Mouse (Mus musculus) adrenal gland, adult 8-10 months (tissue): ENCODE results near the gene Zfp426. TPM values are rescaled to one million over a fixed set of nuclear protein-coding genes. Genes with fewer than 3 reads are reported as not detected.

Source experiments
- DNase-seq: peaks from one replicate; pipeline ENCODE4 v3.0.0; 2022
- total RNA-seq, 4 experiments: library from RNA; stranded (reverse); gene quantifications; 2 replicates each; pipeline ENCODE4 v1.2.4; 2022

Zfp426 gene
- 10 to 100 TPM; 29.4 to 33.4 (median 32.1) TPM for total RNA-seq

DNA sequence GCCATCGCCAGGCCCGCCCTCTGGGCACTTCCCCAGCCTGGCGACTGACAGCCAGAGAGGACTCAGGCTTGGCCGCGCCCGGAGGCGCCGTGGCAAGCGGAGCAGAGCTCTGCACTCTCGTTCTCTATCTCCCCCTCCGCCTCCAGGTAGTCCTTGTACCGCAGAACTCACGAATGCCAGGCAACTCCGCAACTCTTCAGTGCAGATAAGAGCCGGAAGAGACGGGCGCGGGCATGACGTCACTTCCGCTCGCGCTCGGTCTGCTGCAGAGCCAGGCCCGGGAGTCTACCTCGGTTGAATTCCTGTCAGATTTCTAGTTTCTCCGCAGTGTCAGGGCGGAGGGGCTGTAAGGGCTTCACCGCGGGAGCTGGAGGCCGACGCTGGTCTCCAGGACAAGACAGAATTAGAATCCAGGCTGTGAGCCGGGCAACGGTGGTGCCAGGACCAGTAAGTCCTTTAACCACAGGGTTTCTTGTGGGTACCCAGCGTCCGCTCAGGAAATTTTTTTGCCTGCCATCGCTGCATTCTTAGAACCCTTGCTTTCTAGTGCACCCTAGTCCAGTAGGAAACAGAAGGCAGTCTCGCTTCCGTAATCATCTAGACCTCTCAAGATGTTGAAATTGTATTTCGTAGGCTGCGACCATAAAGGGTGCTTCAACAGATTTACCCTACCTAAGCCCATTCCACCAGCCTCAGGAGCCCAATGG, at the start of gene Zfp426:
Gene Zfp426 (minus strand): TSS at position 220 of the 707 bp plus-strand sequence.
- DNase-seq: peak; percentile 75

DNA sequence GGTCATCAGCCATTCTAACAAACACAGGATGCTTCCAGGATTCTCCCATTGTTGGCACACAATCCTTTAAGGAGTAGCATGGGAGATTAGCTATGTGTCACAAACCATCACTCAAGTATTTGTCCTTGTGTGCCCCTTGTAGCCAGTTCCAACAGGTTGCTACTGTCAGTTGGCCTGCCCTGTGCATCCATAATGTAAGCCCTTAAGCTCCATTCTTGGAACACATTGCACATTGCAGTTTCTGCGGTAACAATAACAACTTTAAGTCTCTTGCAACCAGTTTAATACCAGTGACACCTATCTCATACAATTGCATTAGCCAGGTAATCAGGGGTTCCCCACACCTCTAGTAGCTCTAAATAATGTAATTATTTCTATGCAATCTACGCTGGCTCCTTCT, 44.1 kb upstream of the Zfp426 start:
- no peak for DNase-seq

GRCm38 (mm10) chr9:20534326-20534926, 41.9 kb upstream of the Zfp426 start:
- DNase-seq: no peak

- DNase-seq: peak; percentile 85
These were observed 28.9 kb upstream of the Zfp426 start, which contains the start of gene Zfp266 for GRCm38 (mm10) chr9:20521306-20521957. Zfp266 (minus strand) TSS chr9:20521417.

GRCm38 (mm10) chr9:20520531-20521210, 28.1 kb upstream of the Zfp426 start:
- DNase-seq: no peak

GRCm38 (mm10) chr9:20519949-20520348, 27.4 kb upstream of the Zfp426 start:
- no peak for DNase-seq

- DNase-seq: no peak
These were observed 26.2 kb upstream of the Zfp426 start for GRCm38 (mm10) chr9:20518708-20519107.

DNA sequence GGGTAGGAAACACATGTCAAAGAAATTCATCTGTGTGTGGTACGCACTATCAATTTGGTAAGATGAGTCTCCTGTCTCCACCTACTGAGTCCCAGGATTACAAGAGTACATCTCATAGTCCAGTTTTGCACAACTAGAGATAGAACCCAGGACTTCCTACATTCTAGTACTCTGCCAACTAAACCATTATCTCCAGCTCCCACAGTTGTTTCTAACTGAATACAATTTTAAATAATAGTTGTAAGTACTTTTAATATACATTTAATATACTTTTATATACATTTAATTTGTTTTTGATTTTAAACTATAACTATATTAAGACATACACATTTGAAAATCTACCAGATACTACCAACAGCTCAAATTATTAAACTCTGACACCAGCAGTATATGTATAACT, 25.2 kb upstream of the Zfp426 start:
- no peak for DNase-seq

- DNase-seq: no peak
These were observed 21.5 kb upstream of the Zfp426 start for GRCm38 (mm10) chr9:20514016-20514415.

- DNase-seq: no peak
These were observed 20.2 kb upstream of the Zfp426 start for GRCm38 (mm10) chr9:20512714-20513113.

- DNase-seq: no peak
These were observed 19.1 kb upstream of the Zfp426 start for GRCm38 (mm10) chr9:20511645-20512044.

GRCm38 (mm10) chr9:20510346-20510745, 17.8 kb upstream of the Zfp426 start:
- no peak for DNase-seq

- no peak for DNase-seq
These were observed 17.1 kb upstream of the Zfp426 start for GRCm38 (mm10) chr9:20509676-20510075.

GRCm38 (mm10) chr9:20504801-20505200, 12.3 kb upstream of the Zfp426 start:
- DNase-seq: no peak

DNA sequence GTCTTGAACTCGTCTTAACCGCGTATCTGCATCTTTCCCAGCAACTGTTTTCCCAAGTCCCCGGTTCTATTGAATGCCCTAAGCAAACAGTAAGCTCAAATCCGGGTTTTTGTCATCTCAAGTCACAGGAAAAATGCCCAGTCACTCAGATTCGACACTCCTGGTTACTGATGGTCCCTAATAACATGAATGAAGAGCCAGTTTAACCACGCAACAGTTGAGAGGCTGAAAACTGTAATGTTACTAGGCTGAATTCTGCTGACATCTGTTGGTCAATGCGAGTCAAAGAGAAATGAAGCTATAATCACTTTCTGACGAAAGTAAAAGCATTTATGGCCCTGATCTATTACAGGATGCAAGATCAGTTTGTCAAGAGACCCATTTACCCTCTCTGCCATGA, 735 bp upstream of the Zfp426 start:
- DNase-seq: no peak

GRCm38 (mm10) chr9:20491858-20492526, 554 bp downstream of the Zfp426 start:
- DNase-seq: no peak

DNA sequence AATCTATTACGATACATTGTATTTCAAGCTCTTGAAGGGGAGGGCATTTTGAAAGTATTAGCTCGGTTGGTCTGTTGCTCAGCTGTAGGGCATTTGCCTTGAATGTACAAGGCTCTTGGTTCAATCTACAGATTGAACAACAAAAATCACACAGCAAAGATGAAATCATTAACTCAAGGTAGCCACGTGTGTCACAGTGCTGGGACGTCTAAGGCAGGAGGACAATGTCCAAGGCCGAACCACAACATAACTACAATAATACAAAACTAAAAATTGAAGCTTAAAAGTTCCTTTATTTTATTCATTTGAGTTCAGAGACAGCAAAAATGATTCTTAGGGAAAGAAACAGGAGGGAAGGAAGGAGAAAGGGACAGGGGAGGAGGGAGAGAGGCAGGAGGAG, 3.0 kb downstream of the Zfp426 start:
- no peak for DNase-seq

DNA sequence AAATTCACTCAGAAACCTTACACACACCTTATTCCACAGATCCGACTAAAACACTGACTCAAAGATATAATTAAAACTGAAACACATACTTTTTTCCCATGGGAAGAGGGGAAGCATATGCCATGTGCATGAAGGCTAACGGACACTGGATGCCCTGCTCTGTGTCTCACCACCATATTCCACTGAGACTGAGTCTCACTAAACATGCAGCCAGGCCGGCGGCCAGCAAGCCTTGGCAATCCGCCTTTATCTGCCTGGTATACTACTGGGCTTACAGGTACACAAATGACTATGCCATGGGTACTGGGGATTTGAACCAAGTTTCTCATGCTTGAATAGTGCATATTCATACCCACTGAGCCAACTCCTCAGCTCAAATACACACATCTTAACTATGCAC, 13.2 kb downstream of the Zfp426 start:
- no peak for DNase-seq

GRCm38 (mm10) chr9:20476632-20477031, 15.9 kb downstream of the Zfp426 start:
- no peak for DNase-seq

DNA sequence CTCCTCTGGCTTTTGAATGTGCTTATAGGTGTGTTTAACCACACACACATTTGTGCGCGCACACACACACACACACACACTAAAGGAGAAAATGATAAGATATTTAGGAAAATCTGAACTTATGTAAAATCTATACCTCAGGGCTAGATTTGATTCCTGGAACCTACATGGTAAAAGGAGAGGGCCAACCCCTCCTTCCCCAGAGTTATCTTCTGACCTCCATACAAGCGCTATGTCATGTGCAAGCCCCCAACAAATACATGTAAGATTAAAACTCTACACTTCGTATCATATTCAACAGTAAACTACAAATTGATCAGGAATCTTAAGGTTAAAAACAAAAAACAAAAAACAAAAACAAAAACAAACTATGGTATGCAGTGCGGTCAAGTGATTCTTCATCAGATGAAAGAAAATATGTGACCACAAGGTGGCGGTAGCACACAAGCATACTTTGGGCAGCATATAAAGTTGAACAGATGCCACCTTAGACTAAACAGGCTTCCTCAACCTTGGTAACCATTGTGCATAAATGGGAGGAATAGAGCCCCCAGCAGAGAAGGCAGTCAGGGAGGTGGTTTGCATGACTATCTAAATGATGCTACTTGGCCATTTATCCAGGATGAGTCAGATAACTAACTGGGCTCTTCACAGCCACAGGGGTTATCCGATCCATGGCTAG, 25.6 kb downstream of the Zfp426 start:
- DNase-seq: no peak

- peak; percentile 67 for DNase-seq
These were observed 32.9 kb downstream of the Zfp426 start, which contains the start of gene Zfp26 for GRCm38 (mm10) chr9:20459377-20460317. Zfp26 (minus strand) TSS chr9:20460162.
